Mouse (Mus musculus): ENCODE data around the gene Ubb.

The Ubb gene

DNA sequence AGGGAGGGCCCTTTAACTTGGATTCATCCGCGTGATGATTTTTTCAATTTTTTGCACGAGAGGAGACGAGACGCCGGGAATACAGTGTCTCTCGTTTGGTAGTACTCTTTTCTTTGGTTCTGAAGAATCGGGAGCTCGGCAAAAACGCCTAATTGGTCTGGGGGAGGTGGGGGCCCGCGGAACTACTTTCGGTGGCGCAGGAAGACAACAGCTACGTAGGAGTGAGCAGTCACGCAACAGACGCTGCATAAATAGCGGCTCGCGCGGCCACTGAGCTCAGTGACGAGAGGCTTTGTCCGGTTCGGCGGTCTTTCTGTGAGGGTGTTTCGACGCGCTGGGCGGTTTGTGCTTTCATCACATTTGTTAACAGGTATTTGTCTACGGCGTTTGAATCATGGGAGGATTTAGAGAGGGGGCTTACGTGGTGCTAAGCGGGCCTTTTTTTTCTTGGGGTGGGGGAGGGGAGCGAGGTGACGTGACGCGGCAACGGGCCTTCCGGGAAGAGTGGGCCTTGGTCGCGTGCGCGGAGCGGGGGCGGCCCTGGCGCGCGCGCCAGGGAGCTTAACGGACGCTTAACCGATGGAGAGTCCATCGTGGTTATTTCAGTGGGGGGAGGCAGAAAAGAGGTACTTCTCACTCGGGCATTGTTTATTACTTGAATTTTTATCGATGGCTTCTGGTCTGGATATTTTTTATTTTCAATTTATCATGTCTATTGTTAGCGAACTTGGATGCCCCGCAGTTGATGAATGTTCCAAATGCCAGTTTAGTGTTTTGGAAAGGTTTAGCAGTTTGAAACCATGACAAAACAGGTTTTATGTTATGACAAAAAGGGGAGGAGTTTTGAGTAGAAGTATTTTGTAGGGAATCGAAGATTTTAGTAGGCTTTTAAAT lies 502 bp downstream of the Ubb start:
- peak; percentile 95 to 96 for DNase-seq

DNA sequence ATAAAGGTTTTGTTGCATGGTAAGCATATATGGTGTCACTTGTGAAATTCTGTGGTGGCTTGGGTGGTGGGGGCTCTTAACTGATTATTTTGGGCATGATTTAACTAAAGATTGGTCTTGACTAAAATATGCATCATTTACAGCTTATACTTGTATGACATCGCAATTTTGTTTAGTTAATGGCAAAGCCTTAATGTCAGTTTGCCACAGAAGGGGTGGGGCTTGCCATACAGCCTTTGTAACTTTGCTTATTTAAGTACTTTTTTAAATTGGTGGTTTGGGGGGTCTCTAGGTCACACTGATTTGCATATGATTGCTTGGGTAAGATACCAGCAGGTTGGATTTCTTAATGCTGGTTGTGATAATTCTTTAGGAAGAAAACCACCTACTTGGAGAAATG lies 2.2 kb downstream of the Ubb start:
- DNase-seq = no peak

GRCm38 (mm10) chr11:62553633-62554032 lies 2.7 kb downstream of the Ubb start:
- no peak for DNase-seq

GRCm38 (mm10) chr11:62554163-62554855 lies 3.3 kb downstream of the Ubb start:
- no peak for DNase-seq

GRCm38 (mm10) chr11:62554934-62555517 lies 4.1 kb downstream of the Ubb start:
- no peak for DNase-seq

DNA sequence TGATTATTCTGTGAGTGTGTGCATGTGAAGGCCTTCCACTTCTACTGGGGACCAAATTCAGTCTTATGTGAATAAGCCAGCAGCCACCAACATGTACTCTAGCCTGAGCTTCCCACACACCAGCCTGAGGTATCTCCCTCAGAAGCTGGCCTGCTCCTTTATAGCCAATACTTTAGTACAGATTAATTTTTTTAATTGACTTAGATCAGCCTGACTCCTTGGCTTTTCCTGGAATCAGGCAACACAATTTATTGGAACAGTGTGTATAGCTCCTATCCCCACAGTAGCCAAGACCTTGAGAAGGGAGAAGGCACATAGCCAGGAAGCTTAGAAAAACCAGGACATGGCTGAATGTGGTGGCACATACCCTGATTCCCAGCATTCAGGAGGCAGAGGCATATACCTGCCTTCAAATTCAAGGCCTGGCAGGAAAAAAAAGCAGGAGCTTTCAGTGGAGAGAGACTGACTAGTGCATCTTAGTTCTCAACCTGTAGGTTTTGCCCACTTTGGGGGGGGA lies 5.0 kb downstream of the Ubb start:
- DNase-seq = no peak

- peak; percentile 42 to 76 for DNase-seq
Measured at GRCm38 (mm10) chr11:62557205-62557604, 6.2 kb downstream of the Ubb start.

- DNase-seq = no peak
Measured at GRCm38 (mm10) chr11:62558152-62558551, 7.2 kb downstream of the Ubb start.

- peak; percentile 90 to 96 for DNase-seq
Measured at GRCm38 (mm10) chr11:62558961-62559646, 8.1 kb downstream of the Ubb start.

DNA sequence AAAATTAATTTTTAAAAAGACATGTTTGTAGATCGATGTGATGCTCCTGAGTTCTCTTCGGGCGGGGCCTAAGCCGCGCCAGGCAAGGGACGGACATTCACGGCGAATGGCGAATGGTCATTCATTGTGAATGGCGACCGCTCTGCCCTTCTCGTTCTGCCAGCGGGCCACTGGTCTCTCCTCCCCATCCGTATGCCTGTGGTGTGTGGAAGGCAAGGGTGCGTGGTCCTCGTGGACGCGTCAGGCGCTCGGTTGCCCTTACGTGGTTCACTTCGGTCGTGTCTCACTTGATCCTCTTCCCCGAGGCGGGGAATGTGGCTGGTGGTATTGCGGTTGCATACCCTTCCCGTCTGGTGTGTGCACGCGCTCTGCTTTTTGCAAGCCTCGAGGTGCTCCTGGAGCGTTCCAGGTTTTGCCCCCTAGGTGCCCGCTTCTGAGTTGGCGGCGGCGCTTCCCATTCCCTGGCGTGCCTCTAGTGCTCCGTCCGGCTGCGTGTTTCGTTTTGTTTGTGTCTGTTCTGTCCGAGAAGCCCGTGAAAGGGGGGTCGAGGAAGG lies 9.6 kb downstream of the Ubb start:
- DNase-seq = peak; percentile 25 to 43

DNA sequence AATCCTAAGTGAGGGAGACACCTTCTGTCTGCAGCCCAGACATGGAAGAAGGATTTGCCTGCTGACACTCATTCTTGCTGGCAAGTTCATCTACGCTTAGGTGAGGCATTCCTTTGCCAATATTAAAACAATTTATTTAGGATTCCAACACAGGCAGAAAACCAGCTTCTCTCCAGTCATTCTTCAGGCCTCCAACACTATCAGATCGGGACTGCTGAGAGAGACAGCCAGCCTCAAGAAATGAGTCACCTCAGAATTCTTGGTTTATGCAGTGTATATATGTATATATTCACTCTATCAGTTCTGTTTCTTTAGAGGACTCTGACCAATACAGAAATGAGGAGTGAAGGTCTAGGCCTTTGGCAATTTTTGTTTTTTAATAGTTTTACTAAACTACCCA lies 12.6 kb downstream of the Ubb start:
- no peak for DNase-seq

DNA sequence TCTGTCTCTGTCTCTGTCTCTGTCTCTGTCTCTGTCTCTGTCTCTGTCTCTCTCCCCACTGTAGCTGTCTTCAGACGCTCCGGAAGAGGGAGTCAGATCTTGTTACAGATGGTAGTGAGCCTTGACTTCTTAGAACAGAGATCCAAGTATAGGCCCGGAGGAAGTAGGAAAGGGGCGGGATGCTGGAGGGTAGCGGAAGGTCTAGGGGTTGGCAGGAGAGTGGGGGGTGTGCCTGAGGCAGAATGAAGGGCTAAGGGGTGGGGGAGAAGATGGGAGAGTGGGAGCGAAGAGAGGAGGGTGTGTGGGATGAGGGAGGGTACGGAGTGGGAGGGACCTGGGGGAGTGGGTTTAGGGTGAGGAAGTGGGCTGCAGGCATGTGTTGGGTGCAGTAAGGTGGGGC lies 14.8 kb downstream of the Ubb start:
- no peak for DNase-seq

DNA sequence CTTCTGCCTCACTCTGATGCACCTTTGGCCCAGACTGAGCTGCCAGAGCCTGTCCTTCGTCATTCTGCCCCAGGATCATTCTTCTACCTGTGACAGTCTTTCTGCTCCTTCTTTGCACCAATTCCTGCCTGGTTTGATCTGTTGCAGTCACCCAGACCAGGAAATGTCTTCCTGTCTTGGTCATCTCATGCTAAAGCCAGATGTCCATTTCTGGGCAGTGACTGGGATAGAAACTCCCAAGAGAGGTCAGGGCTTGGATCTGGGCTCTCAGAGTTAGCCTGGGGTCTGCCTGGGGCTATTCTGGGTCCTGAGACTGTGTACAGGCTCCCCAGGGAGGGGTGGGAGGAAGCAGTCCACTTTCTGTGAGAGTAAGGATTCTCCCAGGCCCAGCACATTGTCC lies 15.2 kb downstream of the Ubb start:
- no peak for DNase-seq

DNA sequence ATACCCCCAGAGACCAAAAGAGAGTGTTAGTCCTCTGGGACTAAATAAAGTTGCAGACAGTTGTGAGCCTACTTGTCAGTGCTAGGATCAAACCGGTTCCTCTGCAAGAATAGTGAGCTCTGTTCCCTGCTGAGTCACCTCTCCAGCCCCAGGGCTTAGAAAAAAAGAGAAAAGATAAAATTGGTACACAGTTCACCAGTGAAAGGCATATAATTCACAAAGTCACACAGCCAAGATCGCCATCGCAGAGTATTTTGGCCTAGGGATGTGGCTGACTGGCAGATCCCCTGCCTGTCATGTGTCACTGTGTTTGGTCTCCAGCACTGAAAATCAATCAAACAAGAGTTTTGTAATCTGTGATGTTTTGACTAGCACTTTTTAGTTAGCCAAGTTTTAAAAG lies 17.3 kb downstream of the Ubb start:
- no peak for DNase-seq

DNA sequence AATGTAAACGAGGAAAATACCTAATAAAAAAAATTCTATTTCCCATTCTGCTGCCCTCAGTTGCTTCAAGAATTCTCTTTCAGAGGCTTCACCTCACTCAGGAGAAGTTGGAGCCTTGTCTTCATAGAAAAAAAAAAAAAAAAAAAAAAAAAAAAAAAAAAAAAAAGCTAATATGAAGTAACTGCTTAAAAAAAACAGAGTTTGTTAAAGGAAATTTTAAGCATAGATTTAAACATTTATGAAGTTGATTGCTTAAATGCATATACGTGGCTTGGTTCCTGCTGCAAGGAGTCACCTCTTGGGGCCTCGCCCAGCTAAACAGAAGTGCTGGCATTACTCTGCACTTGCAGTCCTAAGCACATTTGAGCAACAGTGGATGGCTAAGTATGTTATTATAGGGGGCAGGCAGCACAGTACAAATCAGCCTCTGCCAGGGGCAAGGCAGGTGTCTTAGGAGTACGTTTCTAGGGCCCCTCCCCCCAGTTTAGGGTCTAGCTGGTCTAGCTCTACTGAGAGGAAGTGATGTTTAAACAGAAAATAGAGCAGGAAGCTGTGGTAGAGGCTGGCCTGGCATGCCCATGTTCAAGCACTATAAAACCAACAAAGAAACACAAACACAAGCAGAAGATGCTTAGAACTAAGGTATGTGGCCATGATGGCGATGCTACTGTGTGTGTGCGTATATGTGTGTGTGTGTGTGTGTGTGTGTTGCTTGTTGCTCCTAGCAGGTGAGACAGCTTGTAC lies 23.2 kb downstream of the Ubb start, which contains the start of gene Trpv2:
Gene Trpv2 (plus strand): TSS at position 528 of the 744 bp plus-strand sequence.
- no peak for DNase-seq

DNA sequence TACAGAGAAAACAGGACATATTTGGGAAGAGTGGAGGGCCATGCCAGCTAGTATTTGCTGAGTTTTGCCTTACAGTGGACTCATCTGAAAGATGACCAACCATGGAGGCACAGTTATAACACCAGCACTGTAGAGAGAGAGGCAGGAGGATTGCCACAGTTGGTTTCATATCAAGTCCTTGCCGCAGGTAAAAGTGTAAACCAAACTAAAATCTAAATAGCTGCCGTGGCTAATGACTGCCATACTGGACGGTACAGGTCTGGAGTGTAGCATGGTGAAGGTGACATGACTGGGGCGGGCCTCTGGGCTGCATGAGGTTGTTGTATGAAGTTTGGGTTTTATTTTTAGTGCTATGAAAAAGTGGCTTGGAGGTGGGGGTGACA lies 23.7 kb downstream of the Ubb start:
- DNase-seq = no peak

- peak; percentile 84 to 92 for DNase-seq
Measured at GRCm38 (mm10) chr11:62575297-62575658, 24.3 kb downstream of the Ubb start.

- DNase-seq = peak; percentile 34 to 64
Measured at GRCm38 (mm10) chr11:62575659-62576438, 24.9 kb downstream of the Ubb start.

DNA sequence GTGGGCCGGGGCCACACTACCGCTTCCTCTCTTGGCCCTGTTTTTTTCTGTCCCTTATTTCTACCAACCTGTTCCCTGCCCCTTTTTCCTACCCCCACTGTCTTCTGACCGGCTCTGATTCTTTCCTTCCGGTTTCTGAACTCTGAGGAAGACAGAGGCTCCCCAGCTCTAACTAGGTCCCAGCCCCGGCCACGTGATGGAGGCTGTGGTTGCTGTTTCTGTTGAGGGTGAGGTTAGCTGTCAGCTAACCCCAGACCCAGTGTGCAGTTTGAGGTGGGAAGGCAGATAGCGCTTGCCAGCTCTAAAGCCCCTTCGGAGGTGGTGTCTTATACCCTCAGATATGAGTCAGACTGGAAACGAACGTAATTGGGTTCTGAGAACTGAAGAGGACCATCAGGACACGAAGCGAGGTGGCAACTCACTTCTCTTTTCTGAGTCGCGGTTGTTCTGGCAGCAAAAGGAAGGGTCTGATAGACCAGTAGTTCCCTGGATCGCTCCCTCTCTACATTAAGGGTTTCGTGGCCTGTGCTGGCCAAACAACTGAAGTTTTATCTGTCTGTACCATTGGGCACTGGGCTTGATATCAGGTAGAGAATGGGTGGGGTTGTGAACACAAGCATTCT lies 25.7 kb downstream of the Ubb start:
- DNase-seq = no peak

DNA sequence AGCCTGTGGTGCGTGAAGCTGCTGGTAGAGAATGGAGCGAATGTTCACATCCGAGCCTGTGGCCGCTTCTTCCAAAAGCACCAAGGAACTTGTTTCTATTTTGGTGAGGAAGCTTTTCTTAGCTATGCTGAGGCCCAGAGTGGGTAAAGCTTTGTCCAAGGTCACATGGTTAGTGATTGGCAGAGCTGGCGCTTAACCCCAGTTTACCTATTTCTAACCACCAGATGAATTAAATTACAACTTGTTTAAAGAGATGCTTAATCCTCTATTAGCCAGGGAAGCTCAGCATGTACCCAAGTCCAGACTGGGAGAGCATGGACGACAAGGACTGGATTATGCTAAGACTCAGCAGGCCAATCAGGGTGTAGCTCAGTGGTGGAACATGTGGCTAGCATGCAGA lies 32.1 kb downstream of the Ubb start:
- DNase-seq = no peak
